Mouse (Mus musculus) ZHBTc4 (cell line): ENCODE measurements around the gene Gm20503.

Source experiments
- DNase-seq: peaks from one replicate; pipeline ENCODE4 v3.0.0-alpha.2; 2011; ENCODE audit warnings: low read depth, low spot score

The Gm20503 gene

GRCm38 (mm10) chr4:59007016-59007415 is 4.0 kb downstream of the Gm20503 start:
- no peak for DNase-seq

GRCm38 (mm10) chr4:59007974-59008373 is 5.0 kb downstream of the Gm20503 start:
- DNase-seq: no peak

- DNase-seq: no peak
Measured at GRCm38 (mm10) chr4:59009186-59009585, 6.2 kb downstream of the Gm20503 start.

- DNase-seq: no peak
Measured at GRCm38 (mm10) chr4:59009696-59010095, 6.7 kb downstream of the Gm20503 start.

GRCm38 (mm10) chr4:59011446-59011845 is 8.4 kb downstream of the Gm20503 start:
- no peak for DNase-seq

- DNase-seq: no peak
Measured at GRCm38 (mm10) chr4:59015181-59015580, 12.2 kb downstream of the Gm20503 start.

GRCm38 (mm10) chr4:59016922-59017321 is 13.9 kb downstream of the Gm20503 start:
- DNase-seq: no peak

GRCm38 (mm10) chr4:59034325-59034917 is 31.4 kb downstream of the Gm20503 start:
- no peak for DNase-seq

- DNase-seq: peak; percentile 64
Measured at GRCm38 (mm10) chr4:59034918-59035785, 32.1 kb downstream of the Gm20503 start, which contains the start of gene Gng10. Gene Gng10 (plus strand): TSS chr4:59035088.

GRCm38 (mm10) chr4:59035786-59036350 is 32.9 kb downstream of the Gm20503 start:
- no peak for DNase-seq

GRCm38 (mm10) chr4:59036490-59037127 is 33.6 kb downstream of the Gm20503 start:
- peak; percentile 89 for DNase-seq

GRCm38 (mm10) chr4:59037525-59037924 is 34.5 kb downstream of the Gm20503 start:
- no peak for DNase-seq

- no peak for DNase-seq
Measured at GRCm38 (mm10) chr4:59040397-59041287, 37.6 kb downstream of the Gm20503 start.

GRCm38 (mm10) chr4:59043074-59043473 is 40.1 kb downstream of the Gm20503 start:
- DNase-seq: no peak

GRCm38 (mm10) chr4:59043891-59044290 is 40.9 kb downstream of the Gm20503 start:
- no peak for DNase-seq

- DNase-seq: peak; percentile 53
Measured at GRCm38 (mm10) chr4:59047222-59047621, 44.2 kb downstream of the Gm20503 start.

GRCm38 (mm10) chr4:59051081-59051480 is 48.1 kb downstream of the Gm20503 start:
- no peak for DNase-seq

- no peak for DNase-seq
Measured at GRCm38 (mm10) chr4:59057929-59058328, 54.9 kb downstream of the Gm20503 start.

GRCm38 (mm10) chr4:59062526-59062925 is 59.5 kb downstream of the Gm20503 start:
- peak; percentile 73 for DNase-seq

- no peak for DNase-seq
Measured at GRCm38 (mm10) chr4:59069276-59069675, 66.3 kb downstream of the Gm20503 start.

- no peak for DNase-seq
Measured at GRCm38 (mm10) chr4:59083430-59083829, 80.4 kb downstream of the Gm20503 start.
